Mouse (Mus musculus) liver, embryonic 14.5 days (tissue): Measurements from ENCODE around the gene Pik3r2. TPM values are rescaled to one million over a fixed set of nuclear protein-coding genes. Genes with fewer than 3 reads are reported as not detected.

Source experiments
- ATAC-seq: fragments of 200-750 bp; cut with Nextera tagmentation; 2 replicates; pipeline ENCODE4 v1.8.0; 2017; ENCODE audit warnings: moderate number of reproducible peaks, mild to moderate bottlenecking, moderate library complexity; ENCODE audit not compliant: insufficient read depth
- DNase-seq, 3 experiments: peaks; one replicate each; pipeline ENCODE4 v3.0.0-alpha.2; 2012 to 2013; ENCODE audit warnings: low read depth in 3 of 3, low spot score in 3 of 3
- H3K27ac ChIP-seq: fragments of 300-500 bp; sonication (generic); 2 replicates; pipeline ENCODE4 v1.5.1; 2014; ENCODE audit warnings: moderate library complexity, mild to moderate bottlenecking, control low read depth, inconsistent platforms
- H3K27me3 ChIP-seq: fragments of 300-500 bp; sonication (generic); 2 replicates; pipeline ENCODE4 v1.6.1; 2014; ENCODE audit warnings: mild to moderate bottlenecking, low read length, moderate library complexity; ENCODE audit not compliant: control insufficient read depth, insufficient read depth
- H3K36me3 ChIP-seq: fragments of 300-500 bp; sonication (generic); replicated peaks from 2 replicates; pipeline ENCODE4 v1.6.1; 2014; ENCODE audit warnings: low read depth; ENCODE audit not compliant: control insufficient read depth, insufficient read depth
- H3K4me1 ChIP-seq, 2 experiments: fragments of 200-500 bp in 1 of 2; fragments of 300-500 bp in 1 of 2; sonication (generic) in 1 of 2; replicated peaks; 2 replicates each; pipeline ENCODE4 v1.6.1; 2012 to 2014; ENCODE audit warnings: antibody characterized with exemption in 1 of 2, inconsistent platforms in 1 of 2, low read length in 1 of 2; ENCODE audit not compliant: control insufficient read depth in 2 of 2, insufficient read depth in 2 of 2
- H3K4me2 ChIP-seq: fragments of 300-500 bp; sonication (generic); 2 replicates; pipeline ENCODE4 v1.6.1; 2014; ENCODE audit warnings: low read depth, mild to moderate bottlenecking, control low read depth, moderate library complexity
- H3K4me3 ChIP-seq, 2 experiments: fragments of 200-500 bp in 1 of 2; fragments of 300-500 bp in 1 of 2; sonication (generic) in 1 of 2; 2 replicates each; pipeline ENCODE4 v1.5.1; 2012 to 2014; ENCODE audit warnings: low read depth in 2 of 2, low read length in 2 of 2, mild to moderate bottlenecking in 2 of 2, control low read depth in 1 of 2, inconsistent platforms in 1 of 2, moderate library complexity in 1 of 2; ENCODE audit not compliant: insufficient read depth in 1 of 2
- H3K9ac ChIP-seq: fragments of 300-500 bp; sonication (generic); replicated peaks from 2 replicates; pipeline ENCODE4 v1.6.1; 2014; ENCODE audit warnings: mild to moderate bottlenecking, control low read depth, moderate library complexity
- H3K9me3 ChIP-seq: fragments of 300-500 bp; sonication (generic); 2 replicates; pipeline ENCODE4 v1.6.1; 2016; ENCODE audit warnings: low read length, mixed read lengths; ENCODE audit not compliant: control insufficient read depth
- CTCF ChIP-seq: IDR thresholded peaks from 2 replicates; pipeline ENCODE4 v1.5.1; 2016; ENCODE audit warnings: antibody characterized with exemption, low read depth, control low read depth
- EP300 ChIP-seq: IDR thresholded peaks from 2 replicates; pipeline ENCODE4 v1.6.1; 2016; ENCODE audit warnings: antibody characterized with exemption, low read depth
- WGBS: fragments of 180-500 bp; shearing (Covaris S2); extraction: QIAGEN DNeasy Blood & Tissue Kit; methylation state at CpG from one replicate; pipeline ENCODE4 v1.1.7; 2014; ENCODE audit not compliant: insufficient replicate concordance; 5-methylcytosine and 5-hydroxymethylcytosine counted together
- polyA plus RNA-seq, 2 experiments: library from polyadenylated mRNA; depleted of rRNA in 1 of 2; stranded (reverse) in 1 of 2; unstranded in 1 of 2; fragments of >200 nt; fragmentation: Nextera tagmentation in 1 of 2; extraction: Ambion mirVana in 1 of 2; gene quantifications; 2 replicates each; pipeline versions ENCODE4 v1.2.1 to v1.2.3; 2012 to 2014

Pik3r2 gene
- polyA plus RNA-seq, 2 experiments: 8.2 to 17.5 TPM

- TF ChIP-seq EP300: no peak
- no peak for TF ChIP-seq CTCF
- no peak overlapping the region for H3K4me2 ChIP-seq
- no peak for DNase-seq
- no peaks in the 10 kb centered on the region for H3K9me3 ChIP-seq
- no peak overlapping the region for H3K9ac ChIP-seq
- no peak overlapping the region for H3K4me3 ChIP-seq
- no peaks in the 10 kb centered on the region; the same call in 1 of the 2 replicates for H3K27me3 ChIP-seq
- no peaks in the 10 kb centered on the region for H3K36me3 ChIP-seq
- no peak for ATAC-seq
- 42% methylated on average over 20 of the region's 20 CpGs for WGBS
- peaks cover 9 to 11% of the 10 kb centered on the region in 2 experiments for H3K4me1 ChIP-seq
- no peak overlapping the region for H3K27ac ChIP-seq
Measured at GRCm38 (mm10) chr8:70810962-70811680, 34.6 kb upstream of the Pik3r2 start.

- WGBS: 65% methylated on average over 8 of the region's 8 CpGs
Measured at GRCm38 (mm10) chr8:70808955-70809701, 32.6 kb upstream of the Pik3r2 start.

GRCm38 (mm10) chr8:70808239-70808638 lies 31.7 kb upstream of the Pik3r2 start, which contains the start of gene Il12rb1:
Gene Il12rb1 (plus strand): TSS chr8:70808449.
- H3K4me2 ChIP-seq: no peak within 1 kb of the TSS
- no peak for ATAC-seq
- TF ChIP-seq CTCF: no peak
- no peak for TF ChIP-seq EP300
- DNase-seq: no peak
- no peaks in the 10 kb centered on the region for H3K36me3 ChIP-seq
- no peaks in the 10 kb centered on the region for H3K9me3 ChIP-seq
- WGBS: 46% methylated on average over 5 of the region's 5 CpGs
- no peak within 1 kb of the TSS for H3K4me3 ChIP-seq
- no peaks in the 10 kb centered on the region for H3K27me3 ChIP-seq
- H3K27ac ChIP-seq: no peak within 1 kb of the TSS
- peak within 1 kb of the TSS; percentile 13; the same call in 1 of the 2 replicates for H3K9ac ChIP-seq
- peaks cover 23 to 26% of the 10 kb centered on the region in 2 experiments for H3K4me1 ChIP-seq

More at GRCm38 (mm10) chr8:70808955-70809701, 32.6 kb upstream of the Pik3r2 start:
- ATAC-seq: no peak
- TF ChIP-seq EP300 (no peak), CTCF (no peak)
- Histone ChIP-seq H3K27ac (no peak overlapping the region), H3K36me3 (no peaks in the 10 kb centered on the region), H3K27me3 (no peaks in the 10 kb centered on the region; the same call in 1 of the 2 replicates), H3K4me2 (no peak overlapping the region), H3K4me3 (no peak overlapping the region), H3K4me1 (peaks cover 15 to 20% of the 10 kb centered on the region in 2 experiments), H3K9ac (no peak overlapping the region), H3K9me3 (no peaks in the 10 kb centered on the region)
- DNase-seq: no peak

- Histone ChIP-seq H3K27ac (no peak overlapping the region), H3K4me3 (no peak overlapping the region), H3K27me3 (no peaks in the 10 kb centered on the region), H3K4me1 (peaks cover 23 to 33% of the 10 kb centered on the region in 2 experiments), H3K9ac (peak overlapping the region; percentile 13; the same call in 1 of the 2 replicates), H3K4me2 (no peak overlapping the region), H3K36me3 (no peaks in the 10 kb centered on the region), H3K9me3 (no peaks in the 10 kb centered on the region)
- DNase-seq (no peak), ATAC-seq (no peak)
- 36% methylated on average over 1 of the region's 1 CpGs for WGBS
- TF ChIP-seq CTCF (no peak), EP300 (no peak)
Measured at GRCm38 (mm10) chr8:70807304-70807703, 30.8 kb upstream of the Pik3r2 start.

- Histone ChIP-seq H3K27me3 (no peaks in the 10 kb centered on the region), H3K27ac (peak overlapping the region; percentile 20; the same call in 1 of the 2 replicates), H3K4me3 (no peak overlapping the region), H3K4me1 (peaks cover 23 to 34% of the 10 kb centered on the region in 2 experiments), H3K36me3 (no peaks in the 10 kb centered on the region), H3K4me2 (peak overlapping the region; percentile 20; the same call in 1 of the 2 replicates), H3K9me3 (no peaks in the 10 kb centered on the region), H3K9ac (no peak overlapping the region; the same call in 1 of the 2 replicates)
- WGBS: 20% methylated on average over 4 of the region's 4 CpGs
- no peak for DNase-seq
- TF ChIP-seq EP300 (no peak), CTCF (no peak)
- ATAC-seq: no peak
Measured at GRCm38 (mm10) chr8:70806541-70806940, 30.0 kb upstream of the Pik3r2 start.
